In the genomic region with DNA sequence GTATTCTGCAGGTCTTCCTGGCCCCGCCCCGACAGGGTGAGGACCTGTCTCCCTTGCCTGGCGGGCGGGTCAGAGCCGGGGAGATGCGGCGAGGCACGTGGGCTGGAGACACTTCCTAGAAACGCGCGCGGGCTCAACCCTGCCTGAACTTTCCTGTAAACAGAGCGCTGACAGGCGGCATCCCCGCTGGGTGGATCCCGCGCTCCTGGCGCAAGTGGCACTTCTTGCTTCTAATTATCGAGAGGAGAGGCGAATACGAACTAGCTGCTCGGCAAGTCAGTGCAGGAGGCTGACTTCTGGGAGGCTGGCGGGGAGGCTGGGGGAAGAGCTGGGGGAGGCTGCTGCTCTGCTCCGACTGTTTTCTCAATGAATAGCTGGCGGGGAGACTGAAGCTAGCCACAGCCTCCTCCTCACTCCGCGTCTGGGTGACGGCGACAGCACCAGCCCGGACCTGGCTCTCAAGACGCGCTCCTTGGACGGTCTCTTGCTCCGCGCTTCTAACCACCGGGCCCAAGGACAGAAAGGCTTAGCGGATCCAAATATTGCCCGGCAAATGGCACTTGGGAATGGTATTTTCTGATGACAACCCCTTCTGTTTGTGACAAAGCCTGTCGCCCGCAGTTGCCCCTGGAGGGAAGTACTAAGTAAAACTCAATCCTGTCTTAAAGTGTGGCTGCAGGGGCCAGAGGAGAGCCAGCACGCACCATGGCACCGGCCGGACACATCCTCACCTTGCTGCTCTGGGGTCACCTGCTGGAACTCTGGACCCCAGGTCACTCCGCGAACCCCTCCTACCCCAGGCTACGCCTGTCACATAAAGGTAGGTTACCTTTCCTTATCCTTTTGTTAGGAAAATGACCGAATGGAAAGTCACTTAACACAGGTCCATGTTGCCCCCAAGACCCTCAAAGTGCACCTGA, we compare ENCODE assay signal across 8 mouse cellular contexts. TPM values are rescaled to one million over a fixed set of nuclear protein-coding genes. Genes with fewer than 3 reads are reported as not detected.
DNase-seq lines count a peak whose midpoint lies in the region; ATAC-seq lines count a peak whose summit lies in the region.

Gene Sema3e, plus strand, starts transcription at position 72 of the 920 bp plus-strand sequence.

- ATAC-seq in hindbrain, embryonic 14.5 days (ENCODE audit: low FRiP score) = peak; percentile 88
- peak; percentile 83 for ATAC-seq in lung, embryonic 16.5 days (ENCODE audit: low read depth)
- ATAC-seq in activated CD4-positive, CD25-positive, alpha-beta regulatory T cell, adult 4 months = no peak

- peaks cover 37% of the 10 kb centered on the region for H3K27me3 ChIP-seq in forebrain, embryonic 10.5 days (ENCODE audit: poor library complexity, severe bottlenecking)
- no peaks in the 10 kb centered on the region for H3K27me3 ChIP-seq in hindbrain, embryonic 14.5 days (ENCODE audit: control insufficient read depth, insufficient read depth, low read length)
- H3K27me3 ChIP-seq in lung, embryonic 16.5 days (ENCODE audit: control insufficient read depth, insufficient read depth, low read depth, low read length) = no peaks in the 10 kb centered on the region

- WGBS in forebrain, embryonic 10.5 days = under 1% methylated on average over 47 of the region's 47 CpGs
- WGBS in hindbrain, embryonic 14.5 days = under 1% methylated on average over 47 of the region's 47 CpGs
- 1% methylated on average over 47 of the region's 47 CpGs for WGBS in lung, embryonic 16.5 days

- 0 out of 2 replicates have a peak within 1 kb of the TSS, but pooled peaks have one; percentile 20 for H3K27ac ChIP-seq in forebrain, embryonic 10.5 days
- H3K27ac ChIP-seq in hindbrain, embryonic 14.5 days = no peak within 1 kb of the TSS
- H3K27ac ChIP-seq in lung, embryonic 16.5 days (ENCODE audit: low read length) = peak within 1 kb of the TSS; percentile 75

- H3K4me2 ChIP-seq in hindbrain, embryonic 14.5 days (replicated peaks) = peak within 1 kb of the TSS; percentile 66
- peak within 1 kb of the TSS; percentile 72 for H3K4me2 ChIP-seq in lung, embryonic 16.5 days (ENCODE audit: low read depth, low read length)

- H3K9me3 ChIP-seq in forebrain, embryonic 10.5 days = peaks cover 8% of the 10 kb centered on the region
- peaks cover 9% of the 10 kb centered on the region for H3K9me3 ChIP-seq in hindbrain, embryonic 14.5 days (ENCODE audit: control insufficient read depth, low read length)
- peaks cover 2% of the 10 kb centered on the region; the same call in 1 of the 2 replicates for H3K9me3 ChIP-seq in lung, embryonic 16.5 days (ENCODE audit: control insufficient read depth, low read length)

- no peaks in the 10 kb centered on the region for H3K36me3 ChIP-seq in forebrain, embryonic 10.5 days (replicated peaks)
- no peaks in the 10 kb centered on the region for H3K36me3 ChIP-seq in hindbrain, embryonic 14.5 days (replicated peaks; ENCODE audit: control insufficient read depth, insufficient read depth)
- no peaks in the 10 kb centered on the region; the same call in 1 of the 2 replicates for H3K36me3 ChIP-seq in lung, embryonic 16.5 days (ENCODE audit: control insufficient read depth, insufficient read depth, low read length)

- peak within 1 kb of the TSS; percentile 63 for H3K4me3 ChIP-seq in forebrain, embryonic 10.5 days
- H3K4me3 ChIP-seq in hindbrain, embryonic 14.5 days (replicated peaks; ENCODE audit: low read length) = peak within 1 kb of the TSS; percentile 48
- H3K4me3 ChIP-seq in lung, embryonic 16.5 days (ENCODE audit: low read length) = peak within 1 kb of the TSS; percentile 64

- peak; percentile 74 for DNase-seq in 3134 (ENCODE audit: extremely low read depth, insufficient read length, low spot score)
- peak; percentile 69 for DNase-seq in brain, adult 2 months (ENCODE audit: low read depth, low spot score)
- peak; percentile 57 for DNase-seq in forebrain, embryonic 10.5 days (ENCODE audit: extremely low spot score, low spot score)
- DNase-seq in hindbrain, embryonic 14.5 days (ENCODE audit: low spot score) = peak; percentile 46
- peak; percentile 54 to 62 for DNase-seq in layer of hippocampus, postnatal 36 days
- peak; percentile 66 for DNase-seq in retina, embryonic 14.5 days (ENCODE audit: low spot score)

- peaks cover 14% of the 10 kb centered on the region for H3K4me1 ChIP-seq in forebrain, embryonic 10.5 days
- peaks cover 4% of the 10 kb centered on the region for H3K4me1 ChIP-seq in hindbrain, embryonic 14.5 days (replicated peaks; ENCODE audit: control insufficient read depth, insufficient read depth, low read length)
- H3K4me1 ChIP-seq in lung, embryonic 16.5 days (replicated peaks; ENCODE audit: control insufficient read depth, insufficient read depth, low read length) = 0 out of 2 replicates have a peak, but pooled peaks cover 2% of the 10 kb centered on the region

- peak within 1 kb of the TSS; percentile 63 for H3K9ac ChIP-seq in hindbrain, embryonic 14.5 days
- H3K9ac ChIP-seq in lung, embryonic 16.5 days (ENCODE audit: low read length) = peak within 1 kb of the TSS; percentile 71

RNA-seq across cellular contexts. Expression of gene Sema3e, which starts in this region (rescaled TPM):
- polyA plus RNA-seq in forebrain, embryonic 10.5 days (2016; fragmentation: Nextera tagmentation; extraction: Ambion mirVana) = 1.1 and 1.5 TPM in 2 replicates
- 5.5 TPM in 2 replicates for polyA plus RNA-seq in hindbrain, embryonic 14.5 days (2014; fragmentation: Nextera tagmentation; extraction: Ambion mirVana)
- total RNA-seq in layer of hippocampus, postnatal 36 days (2021) = 10 to 100 TPM; 44.6 to 48.6 TPM
- 25.0 and 25.4 TPM in 2 replicates for polyA plus RNA-seq in lung, embryonic 16.5 days (2015; fragmentation: Nextera tagmentation; extraction: Ambion mirVana)
- polyA plus RNA-seq in activated CD4-positive, CD25-positive, alpha-beta regulatory T cell, adult 4 months (2017; shearing (Covaris generic)) = under 1 TPM in 1 of 2 experiments, not detected in 1; 0.21 TPM
